Mouse (Mus musculus) heart, postnatal 14 days (tissue): ENCODE measurements around the gene Aifm3. TPM values are rescaled to one million over a fixed set of nuclear protein-coding genes. Genes with fewer than 3 reads are reported as not detected.
"Not testable (repeated sequence)": the region's sequence is repeated elsewhere in the genome, so short reads cannot be mapped to it uniquely, and the experiment has no call there.

Experiments
- DNase-seq, 2 experiments: peaks; one replicate each; pipeline ENCODE4 v3.0.0; 2021 to 2022
- intact Hi-C: fragments of 180-260 bp; cut with DNase I; formaldehyde crosslinking; loops from one replicate; pipeline ENCODE4 v1.15.1; 2025
- total RNA-seq, 2 experiments: library from RNA; stranded (reverse); gene quantifications; 2 replicates each; pipeline ENCODE4 v1.2.3; 2021

Gene Aifm3
- total RNA-seq, 2 experiments from 2014 or later: 0.19 to 0.24 TPM

- intact Hi-C loops: loop anchor here (5.0 kb wide), 1 partner anchor 126 kb away; the partner anchor contains the start of genes Pi4ka and Snap29
- DNase-seq: no peak
Measured at GRCm38 (mm10) chr16:17532676-17533329, 43.4 kb downstream of the Aifm3 start.

GRCm38 (mm10) chr16:17536584-17536983 is 47.2 kb downstream of the Aifm3 start:
- intact Hi-C loops: no loop called here
- no peak for DNase-seq

- intact Hi-C loops: no loop called here
- DNase-seq: no peak
Measured at GRCm38 (mm10) chr16:17542632-17543031, 53.2 kb downstream of the Aifm3 start.

GRCm38 (mm10) chr16:17552837-17553236 is 63.4 kb downstream of the Aifm3 start:
- intact Hi-C loops: no loop called here
- no peak for DNase-seq

GRCm38 (mm10) chr16:17553910-17554685 is 64.7 kb downstream of the Aifm3 start:
- no peak for DNase-seq
- intact Hi-C loops: no loop called here

- intact Hi-C loops: loop anchor here (5.0 kb wide), 1 partner anchor 173 kb away; no protein-coding TSS in a partner anchor
- DNase-seq: not testable (repeated sequence)
Measured at GRCm38 (mm10) chr16:17554702-17555101, 65.3 kb downstream of the Aifm3 start.

GRCm38 (mm10) chr16:17556180-17556579 is 66.8 kb downstream of the Aifm3 start:
- DNase-seq: no peak
- intact Hi-C loops: loop anchor here (5.0 kb wide), 1 partner anchor 171 kb away; no protein-coding TSS in a partner anchor

- intact Hi-C loops: loop anchor here (1.0 to 5.0 kb wide), 2 partner anchors 59 to 170 kb away; no protein-coding TSS in a partner anchor
- no peak for DNase-seq
Measured at GRCm38 (mm10) chr16:17556907-17557306, 67.5 kb downstream of the Aifm3 start.

Other genes with a start within 250 kb of the Aifm3 start
- 1 to 10 TPM; 2.7 to 3.9 TPM for gene Tmem191c, start 213.5 kb upstream of the Aifm3 start, total RNA-seq
- 1 to 10 TPM; 2.1 to 2.2 TPM for gene Serpind1, start 158.2 kb upstream of the Aifm3 start, total RNA-seq
- 10 to 100 TPM; 15.8 to 16.5 TPM for gene Snap29, start 83.6 kb upstream of the Aifm3 start, total RNA-seq
- 10 to 100 TPM; 52.7 to 54.3 TPM for gene Pi4ka, start 83.3 kb upstream of the Aifm3 start, total RNA-seq
- 10 to 100 TPM; 25.2 to 28.9 TPM for gene Crkl, start 37.6 kb upstream of the Aifm3 start, total RNA-seq
- gene Lztr1, start 19.1 kb downstream of the Aifm3 start, total RNA-seq: 10 to 100 TPM; 39.4 to 42.8 TPM
- gene Thap7, start 41.5 kb downstream of the Aifm3 start, total RNA-seq: 10 to 100 TPM; 14.3 to 14.7 TPM
- under 1 TPM; 0.15 to 0.24 TPM for gene Lrrc74b, start 71.6 kb downstream of the Aifm3 start, total RNA-seq
- under 1 TPM; 0.54 to 0.84 TPM for gene P2rx6, start 72.3 kb downstream of the Aifm3 start, total RNA-seq
- gene Slc7a4, start 93.6 kb downstream of the Aifm3 start, total RNA-seq: 1 to 10 TPM; 1.6 to 1.8 TPM
- gene Smpd4, start 129.7 kb downstream of the Aifm3 start, total RNA-seq: 10 to 100 TPM; 18.7 to 21.2 TPM
- 1 to 10 TPM in 1 of 2 experiments, under 1 TPM in 1; 0.72 to 1.2 TPM for gene Ccdc74a, start 156.9 kb downstream of the Aifm3 start, total RNA-seq
- 10 to 100 TPM; 31.6 to 32.4 TPM for gene Med15, start 243.3 kb downstream of the Aifm3 start, total RNA-seq